Mouse (Mus musculus): ENCODE data around the gene Relt. TPM values are rescaled to one million over a fixed set of nuclear protein-coding genes. Genes with fewer than 3 reads are reported as not detected.

The Relt gene
- polyA plus RNA-seq, 2 experiments: 3.2 to 8.5 TPM

GRCm38 (mm10) chr7:100835711-100836110 lies 27.5 kb downstream of the Relt start:
- DNase-seq (ENCODE audit: low spot score): no peak
- no peaks in the 10 kb centered on the region for H3K9me3 ChIP-seq (ENCODE audit: control insufficient read depth, low read length)
- 88% methylated on average over 6 of the region's 6 CpGs for WGBS
- H3K4me3 ChIP-seq (replicated peaks; ENCODE audit: low read length): no peak overlapping the region
- no peak overlapping the region for H3K4me2 ChIP-seq (replicated peaks; ENCODE audit: low read depth, low read length, severe bottlenecking)
- H3K36me3 ChIP-seq (ENCODE audit: control insufficient read depth, insufficient read depth, low read length): peaks cover 67% of the 10 kb centered on the region
- H3K27me3 ChIP-seq (ENCODE audit: control insufficient read depth, insufficient read depth, low read length): no peaks in the 10 kb centered on the region
- no peak overlapping the region for H3K9ac ChIP-seq (ENCODE audit: low read depth, low read length, severe bottlenecking)
- H3K27ac ChIP-seq (replicated peaks; ENCODE audit: low read depth, low read length): no peak overlapping the region
- ATAC-seq (ENCODE audit: low FRiP score, low read depth): no peak
- TF ChIP-seq POLR2A (IDR thresholded peaks at IDR 0.05; ENCODE audit: borderline replicate concordance, extremely low read depth, insufficient read depth, insufficient read length): no peak
- peaks cover 5% of the 10 kb centered on the region; the same call in 1 of the 2 replicates for H3K4me1 ChIP-seq (ENCODE audit: control insufficient read depth, insufficient read depth, low read length)

- Histone ChIP-seq H3K36me3 (ENCODE audit: control insufficient read depth, insufficient read depth, low read length) (peaks cover 67% of the 10 kb centered on the region), H3K4me1 (ENCODE audit: control insufficient read depth, insufficient read depth, low read length) (peaks cover 5% of the 10 kb centered on the region; the same call in 1 of the 2 replicates), H3K27me3 (ENCODE audit: control insufficient read depth, insufficient read depth, low read length) (no peaks in the 10 kb centered on the region), H3K4me2 (replicated peaks; ENCODE audit: low read depth, low read length, severe bottlenecking) (no peak overlapping the region), H3K4me3 (replicated peaks; ENCODE audit: low read length) (no peak overlapping the region), H3K27ac (replicated peaks; ENCODE audit: low read depth, low read length) (no peak overlapping the region), H3K9me3 (ENCODE audit: control insufficient read depth, low read length) (no peaks in the 10 kb centered on the region), H3K9ac (ENCODE audit: low read depth, low read length, severe bottlenecking) (no peak overlapping the region)
- ATAC-seq (ENCODE audit: low FRiP score, low read depth): no peak
- TF ChIP-seq POLR2A (IDR thresholded peaks at IDR 0.05; ENCODE audit: borderline replicate concordance, extremely low read depth, insufficient read depth, insufficient read length): no peak
- no peak for DNase-seq (ENCODE audit: low spot score)
- WGBS: 92% methylated on average over 7 of the region's 7 CpGs
Observed at GRCm38 (mm10) chr7:100835168-100835567, 28.1 kb downstream of the Relt start.

- no peak overlapping the region for H3K9ac ChIP-seq (ENCODE audit: low read depth, low read length, severe bottlenecking)
- no peaks in the 10 kb centered on the region for H3K27me3 ChIP-seq (ENCODE audit: control insufficient read depth, insufficient read depth, low read length)
- 68% methylated on average over 1 of the region's 1 CpGs for WGBS
- H3K9me3 ChIP-seq (ENCODE audit: control insufficient read depth, low read length): no peaks in the 10 kb centered on the region
- no peak overlapping the region for H3K4me3 ChIP-seq (replicated peaks; ENCODE audit: low read length)
- ATAC-seq (ENCODE audit: low FRiP score, low read depth) (no peak), DNase-seq (ENCODE audit: low spot score) (no peak)
- no peak overlapping the region for H3K27ac ChIP-seq (replicated peaks; ENCODE audit: low read depth, low read length)
- H3K4me2 ChIP-seq (replicated peaks; ENCODE audit: low read depth, low read length, severe bottlenecking): no peak overlapping the region
- H3K4me1 ChIP-seq (ENCODE audit: control insufficient read depth, insufficient read depth, low read length): no peaks in the 10 kb centered on the region
- H3K36me3 ChIP-seq (ENCODE audit: control insufficient read depth, insufficient read depth, low read length): peaks cover 66% of the 10 kb centered on the region
- no peak for TF ChIP-seq POLR2A (IDR thresholded peaks at IDR 0.05; ENCODE audit: borderline replicate concordance, extremely low read depth, insufficient read depth, insufficient read length)
Observed at GRCm38 (mm10) chr7:100833859-100834258, 29.4 kb downstream of the Relt start.

- TF ChIP-seq POLR2A (IDR thresholded peaks at IDR 0.05; ENCODE audit: borderline replicate concordance, extremely low read depth, insufficient read depth, insufficient read length): no peak
- Histone ChIP-seq H3K9ac (ENCODE audit: low read depth, low read length, severe bottlenecking) (no peak overlapping the region), H3K27me3 (ENCODE audit: control insufficient read depth, insufficient read depth, low read length) (no peaks in the 10 kb centered on the region), H3K27ac (replicated peaks; ENCODE audit: low read depth, low read length) (no peak overlapping the region), H3K9me3 (ENCODE audit: control insufficient read depth, low read length) (no peaks in the 10 kb centered on the region), H3K4me3 (replicated peaks; ENCODE audit: low read length) (no peak overlapping the region), H3K4me2 (replicated peaks; ENCODE audit: low read depth, low read length, severe bottlenecking) (no peak overlapping the region), H3K4me1 (ENCODE audit: control insufficient read depth, insufficient read depth, low read length) (no peaks in the 10 kb centered on the region), H3K36me3 (ENCODE audit: control insufficient read depth, insufficient read depth, low read length) (peaks cover 25% of the 10 kb centered on the region)
- WGBS: 89% methylated on average over 2 of the region's 2 CpGs
- DNase-seq (ENCODE audit: low spot score) (no peak), ATAC-seq (ENCODE audit: low FRiP score, low read depth) (no peak)
Observed at GRCm38 (mm10) chr7:100828549-100828948, 34.7 kb downstream of the Relt start.

GRCm38 (mm10) chr7:100824661-100825060 lies 38.6 kb downstream of the Relt start:
- H3K9me3 ChIP-seq (ENCODE audit: control insufficient read depth, low read length): no peaks in the 10 kb centered on the region
- ATAC-seq (ENCODE audit: low FRiP score, low read depth): no peak
- peaks cover 9% of the 10 kb centered on the region for H3K36me3 ChIP-seq (ENCODE audit: control insufficient read depth, insufficient read depth, low read length)
- H3K27ac ChIP-seq (replicated peaks; ENCODE audit: low read depth, low read length): no peak overlapping the region
- TF ChIP-seq POLR2A (IDR thresholded peaks at IDR 0.05; ENCODE audit: borderline replicate concordance, extremely low read depth, insufficient read depth, insufficient read length): no peak
- H3K27me3 ChIP-seq (ENCODE audit: control insufficient read depth, insufficient read depth, low read length): no peaks in the 10 kb centered on the region
- WGBS: 96% methylated on average over 3 of the region's 3 CpGs
- no peak overlapping the region for H3K4me2 ChIP-seq (replicated peaks; ENCODE audit: low read depth, low read length, severe bottlenecking)
- no peak for DNase-seq (ENCODE audit: low spot score)
- no peak overlapping the region for H3K4me3 ChIP-seq (replicated peaks; ENCODE audit: low read length)
- no peaks in the 10 kb centered on the region for H3K4me1 ChIP-seq (ENCODE audit: control insufficient read depth, insufficient read depth, low read length)
- H3K9ac ChIP-seq (ENCODE audit: low read depth, low read length, severe bottlenecking): no peak overlapping the region
